ENCODE assay signal across 8 mouse cellular contexts in genomic region chr5:122989551-122990330, GRCm38 (mm10). TPM values are rescaled to one million over a fixed set of nuclear protein-coding genes. Genes with fewer than 3 reads are reported as not detected.
DNase-seq lines count a peak whose midpoint lies in the region; ATAC-seq lines count a peak whose summit lies in the region.

Kdm2b (minus strand) TSS chr5:122989823.

- peaks cover 69% of the 10 kb centered on the region for H3K4me1 ChIP-seq in forebrain, embryonic 12.5 days

- no peak for ATAC-seq in activated CD4-positive, CD25-positive, alpha-beta regulatory T cell, adult 4 months
- ATAC-seq in forebrain, embryonic 12.5 days (ENCODE audit: low FRiP score) = peak; percentile 51
- ATAC-seq in hematopoietic stem cell, adult 5-6 weeks (replicated peaks in 1 of 2; ENCODE audit: insufficient read depth in 1 of 2, low FRiP score in 2 of 2, low TSS enrichment in 1 of 2, low read depth in 1 of 2, poor library complexity in 2 of 2, severe bottlenecking in 2 of 2) = no peak
- no peak for ATAC-seq in megakaryocyte progenitor cell, adult 5-6 weeks (replicated peaks; ENCODE audit: poor library complexity)

- H3K36me3 ChIP-seq in forebrain, embryonic 12.5 days (replicated peaks) = no peaks in the 10 kb centered on the region

- DNase-seq in cerebellum, adult 11-12 months = peak; percentile 50
- no peak for DNase-seq in cerebellum, adult 8-10 months
- DNase-seq in layer of hippocampus, postnatal 25 days (ENCODE audit: extremely low spot score in 1 of 2, low spot score in 1 of 2) = no peak
- DNase-seq in testis, postnatal 10 days (ENCODE audit: low spot score) = peak; percentile 60

- H3K9me3 ChIP-seq in forebrain, embryonic 12.5 days = no peaks in the 10 kb centered on the region

- H3K4me2 ChIP-seq in forebrain, embryonic 12.5 days = peak within 1 kb of the TSS; percentile 96

- no peaks in the 10 kb centered on the region; the same call in 1 of the 2 replicates for H3K27me3 ChIP-seq in forebrain, embryonic 12.5 days

- peak within 1 kb of the TSS; percentile 74 for H3K9ac ChIP-seq in forebrain, embryonic 12.5 days

- peak within 1 kb of the TSS; percentile 60 for H3K4me3 ChIP-seq in forebrain, embryonic 12.5 days (replicated peaks)

- H3K27ac ChIP-seq in forebrain, embryonic 12.5 days = peak within 1 kb of the TSS; percentile 82

- WGBS in forebrain, embryonic 12.5 days = 1% methylated on average over 15 of the region's 15 CpGs

RNA-seq across cellular contexts. Expression of gene Kdm2b, which starts in this region (rescaled TPM):
- 10 to 100 TPM; 28.2 to 43.2 TPM for polyA plus RNA-seq in activated CD4-positive, CD25-positive, alpha-beta regulatory T cell, adult 4 months (2017; shearing (Covaris generic))
- 108 and 118 TPM in 2 replicates for polyA plus RNA-seq in forebrain, embryonic 12.5 days (2016; fragmentation: Nextera tagmentation; extraction: Ambion mirVana)
- total RNA-seq in hematopoietic stem cell, adult 5-6 weeks (2017) = 59.0 and 70.8 TPM in 2 replicates
- 10 to 100 TPM; 36.9 to 38.4 TPM for total RNA-seq in layer of hippocampus, postnatal 25 days (2021)
- 60.0 and 60.4 TPM in 2 replicates for total RNA-seq in megakaryocyte progenitor cell, adult 5-6 weeks (2015)
- 49.0 and 75.4 TPM in 2 replicates for total RNA-seq in megakaryocyte progenitor cell, adult 5-6 weeks (2017)

Comparison
In these comparisons a context has a peak if more than half of its experiments do, and no peak if none do; other contexts are left out.
1. DNase-seq: peak in cerebellum, adult 11-12 months (single experiment) and testis, postnatal 10 days (single experiment); none in cerebellum, adult 8-10 months (single experiment) and layer of hippocampus, postnatal 25 days (0 of 2).